Mouse (Mus musculus) gastrocnemius, postnatal 4 days (tissue): ENCODE measurements around the gene Dot1l. TPM values are rescaled to one million over a fixed set of nuclear protein-coding genes. Genes with fewer than 3 reads are reported as not detected.
A peak's percentile ranks its signal among the peaks of the same experiment; 100 is the strongest.

Experiments
- DNase-seq, 2 experiments: peaks; one replicate each; pipeline ENCODE4 v3.0.0; 2021 to 2022; ENCODE audit warnings: low spot score in 2 of 2, mixed read lengths in 2 of 2
- total RNA-seq, 2 experiments: library from RNA; stranded (reverse); gene quantifications; 2 replicates each; pipeline ENCODE4 v1.2.3; 2021

The Dot1l gene
- total RNA-seq, 2 experiments from 2014 or later = 50.5 to 61.2 TPM

- DNase-seq = no peak
Measured at GRCm38 (mm10) chr10:80756967-80757366, 2.0 kb downstream of the Dot1l start.

- peak; percentile 65 to 81 for DNase-seq
Measured at GRCm38 (mm10) chr10:80757717-80758116, 2.7 kb downstream of the Dot1l start.

- DNase-seq = no peak
Measured at GRCm38 (mm10) chr10:80758651-80759050, 3.6 kb downstream of the Dot1l start.

GRCm38 (mm10) chr10:80760596-80761524 is 5.9 kb downstream of the Dot1l start:
- DNase-seq = no peak

GRCm38 (mm10) chr10:80761821-80762220 is 6.8 kb downstream of the Dot1l start:
- no peak for DNase-seq

GRCm38 (mm10) chr10:80763502-80763901 is 8.5 kb downstream of the Dot1l start:
- no peak for DNase-seq

- no peak for DNase-seq
Measured at GRCm38 (mm10) chr10:80765746-80766145, 10.7 kb downstream of the Dot1l start.

- no peak for DNase-seq
Measured at GRCm38 (mm10) chr10:80766161-80766815, 11.3 kb downstream of the Dot1l start.

- DNase-seq = no peak
Measured at GRCm38 (mm10) chr10:80768365-80768764, 13.4 kb downstream of the Dot1l start.

- no peak for DNase-seq
Measured at GRCm38 (mm10) chr10:80773816-80774215, 18.8 kb downstream of the Dot1l start.

GRCm38 (mm10) chr10:80774549-80774948 is 19.5 kb downstream of the Dot1l start:
- peak; percentile 61 to 78 for DNase-seq

GRCm38 (mm10) chr10:80774981-80775380 is 20.0 kb downstream of the Dot1l start:
- no peak for DNase-seq

- DNase-seq = no peak
Measured at GRCm38 (mm10) chr10:80775731-80776130, 20.7 kb downstream of the Dot1l start.

- DNase-seq = no peak
Measured at GRCm38 (mm10) chr10:80776358-80776869, 21.4 kb downstream of the Dot1l start.

GRCm38 (mm10) chr10:80777123-80777522 is 22.1 kb downstream of the Dot1l start:
- no peak for DNase-seq

GRCm38 (mm10) chr10:80779565-80779964 is 24.6 kb downstream of the Dot1l start:
- DNase-seq = no peak

- DNase-seq = no peak
Measured at GRCm38 (mm10) chr10:80784302-80784701, 29.3 kb downstream of the Dot1l start.

GRCm38 (mm10) chr10:80784871-80785270 is 29.9 kb downstream of the Dot1l start:
- no peak for DNase-seq

- DNase-seq = no peak
Measured at GRCm38 (mm10) chr10:80785963-80786362, 31.0 kb downstream of the Dot1l start.

- no peak for DNase-seq
Measured at GRCm38 (mm10) chr10:80787517-80787916, 32.5 kb downstream of the Dot1l start.

GRCm38 (mm10) chr10:80790761-80791404 is 35.9 kb downstream of the Dot1l start:
- no peak for DNase-seq
